Mouse (Mus musculus) limb, embryonic 10.5 days (tissue): ENCODE data around the gene Itgb2l. TPM values are rescaled to one million over a fixed set of nuclear protein-coding genes. Genes with fewer than 3 reads are reported as not detected.
"Not testable (repeated sequence)": the region's sequence is repeated elsewhere in the genome, so short reads cannot be mapped to it uniquely, and the experiment has no call there.

Source experiments
- DNase-seq: peaks from one replicate; pipeline ENCODE4 v3.0.0-alpha.2; 2017; ENCODE audit warnings: low spot score
- H3K27ac ChIP-seq: fragments of 300-500 bp; sonication (generic); 2 replicates; pipeline ENCODE4 v1.5.1; 2016; ENCODE audit warnings: mild to moderate bottlenecking
- H3K27me3 ChIP-seq: fragments of 300-500 bp; sonication (generic); 2 replicates; pipeline ENCODE4 v1.6.1; 2016; ENCODE audit warnings: low read depth, mild to moderate bottlenecking; ENCODE audit not compliant: poor library complexity, severe bottlenecking
- H3K36me3 ChIP-seq: fragments of 300-500 bp; sonication (generic); 2 replicates; pipeline ENCODE4 v1.6.1; 2016; ENCODE audit warnings: mild to moderate bottlenecking, moderate library complexity
- H3K4me1 ChIP-seq: fragments of 300-500 bp; sonication (generic); 2 replicates; pipeline ENCODE4 v1.6.1; 2016
- H3K4me3 ChIP-seq: fragments of 300-500 bp; sonication (generic); 2 replicates; pipeline ENCODE4 v1.5.1; 2016; ENCODE audit warnings: mild to moderate bottlenecking, moderate library complexity
- H3K9me3 ChIP-seq: fragments of 300-500 bp; sonication (generic); replicated peaks from 2 replicates; pipeline ENCODE4 v1.6.1; 2016; ENCODE audit warnings: mild to moderate bottlenecking
- WGBS: fragments of 180-500 bp; shearing (Covaris S2); methylation state at CpG from one replicate; pipeline ENCODE4 v1.1.7; 2016; 5-methylcytosine and 5-hydroxymethylcytosine counted together
- polyA plus RNA-seq: library from polyadenylated mRNA; unstranded; fragments of >200 nt; fragmentation: Nextera tagmentation; extraction: Ambion mirVana; gene quantifications from 2 replicates; pipeline ENCODE4 v1.2.1, GENCODE M21; 2016

The Itgb2l gene
- polyA plus RNA-seq, 1 experiment from 2014 or later = 0.11 TPM

DNA sequence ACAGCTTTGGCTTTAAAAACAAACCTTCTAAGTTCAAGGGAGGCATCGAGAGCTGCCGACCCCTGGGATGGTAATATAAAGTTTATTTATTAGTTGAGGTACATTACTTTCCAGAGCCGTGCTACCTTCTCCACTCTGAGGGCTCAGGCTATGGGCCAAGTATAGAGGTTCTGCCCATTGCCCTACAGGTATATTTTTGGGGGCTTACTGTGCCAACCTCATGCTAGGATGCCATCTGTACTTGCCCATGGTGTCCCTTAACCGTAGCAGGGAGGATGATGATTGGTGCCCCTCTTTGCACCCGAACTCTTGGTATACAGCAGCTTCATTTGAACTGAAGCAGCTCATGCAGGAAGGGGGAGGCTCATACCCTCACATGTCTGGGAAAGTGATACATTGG, 14.2 kb upstream of the Itgb2l start:
- WGBS = 91% methylated on average over 5 of the region's 5 CpGs
- no peak overlapping the region for H3K4me3 ChIP-seq
- no peaks in the 10 kb centered on the region for H3K27me3 ChIP-seq

DNA sequence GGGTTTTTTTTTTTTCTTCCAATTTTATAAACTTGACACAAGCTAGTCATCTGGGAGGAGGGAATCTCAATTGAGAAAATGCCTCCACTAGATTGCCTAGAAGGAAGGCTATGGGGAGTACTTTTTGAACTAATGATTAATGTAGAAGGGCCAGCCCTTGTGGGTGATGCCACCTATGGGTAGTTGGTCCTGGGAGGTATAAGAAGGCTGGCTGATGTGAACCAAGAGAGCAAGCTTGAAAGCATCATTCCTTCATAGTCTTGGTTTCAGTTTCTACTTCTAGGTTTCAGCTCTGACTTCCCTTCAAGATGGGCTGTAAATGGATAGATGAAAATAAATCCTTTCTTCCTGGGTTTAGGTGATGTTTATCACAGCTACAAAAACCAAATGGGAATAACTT, 10.7 kb upstream of the Itgb2l start:
- peaks cover 7% of the 10 kb centered on the region for H3K4me1 ChIP-seq
- H3K9me3 ChIP-seq = no peaks in the 10 kb centered on the region
- H3K27me3 ChIP-seq = no peaks in the 10 kb centered on the region
- no peak overlapping the region for H3K4me3 ChIP-seq
- no peak overlapping the region for H3K27ac ChIP-seq
- DNase-seq = no peak
- H3K36me3 ChIP-seq = no peaks in the 10 kb centered on the region

More for the DNA sequence above, 14.2 kb upstream of the Itgb2l start:
- Histone ChIP-seq H3K27ac (no peak overlapping the region), H3K9me3 (no peaks in the 10 kb centered on the region), H3K4me1 (peaks cover 4% of the 10 kb centered on the region), H3K36me3 (no peaks in the 10 kb centered on the region)
- DNase-seq = no peak

DNA sequence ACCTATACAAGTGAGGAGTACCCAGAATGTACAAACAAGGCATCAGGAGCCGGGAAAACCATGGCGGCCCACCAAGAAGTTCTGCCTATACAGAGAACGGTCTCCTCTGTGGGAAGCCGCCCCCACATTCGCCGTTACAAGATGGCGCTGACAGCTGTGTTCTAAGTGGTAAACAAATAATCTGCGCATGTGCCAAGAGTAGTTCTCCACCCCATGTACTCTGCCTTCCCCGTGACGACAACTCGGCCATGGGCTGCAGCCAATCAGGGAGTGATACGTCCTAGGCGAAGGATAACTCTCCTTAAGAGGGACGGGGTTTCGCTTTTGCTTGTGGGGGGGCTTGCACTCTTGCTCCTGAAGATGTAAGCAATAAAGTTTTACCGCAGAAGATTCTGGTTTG, 7.5 kb upstream of the Itgb2l start:
- not testable (repeated sequence) for H3K36me3 ChIP-seq, H3K4me1 ChIP-seq, H3K27ac ChIP-seq, DNase-seq, H3K4me3 ChIP-seq, H3K27me3 ChIP-seq, H3K9me3 ChIP-seq
- 94% methylated on average over 15 of the region's 16 CpGs for WGBS

DNA sequence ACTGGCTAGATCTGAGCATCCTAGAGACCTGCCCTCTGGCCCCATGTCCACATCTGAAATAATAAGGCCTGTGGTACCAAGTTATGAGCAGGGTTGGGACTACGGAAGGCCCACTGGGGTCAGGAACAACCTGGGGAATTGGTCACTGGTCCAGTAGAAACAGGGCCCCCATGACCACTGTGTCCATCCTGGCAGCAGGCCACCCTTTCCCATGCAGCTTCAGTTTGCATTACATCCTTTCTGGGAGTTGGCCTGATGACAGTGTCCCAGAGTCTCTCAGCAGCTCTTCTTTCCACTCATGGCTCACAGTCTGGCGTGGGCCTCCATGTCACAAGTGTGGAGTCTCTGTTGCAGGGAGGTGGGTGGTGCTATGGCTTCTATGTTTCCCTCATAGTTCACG, 1.6 kb downstream of the Itgb2l start:
- Histone ChIP-seq H3K4me1 (peaks cover 27% of the 10 kb centered on the region), H3K9me3 (no peaks in the 10 kb centered on the region), H3K4me3 (no peak overlapping the region), H3K27me3 (no peaks in the 10 kb centered on the region), H3K27ac (no peak overlapping the region), H3K36me3 (no peaks in the 10 kb centered on the region)
- 97% methylated on average over 3 of the region's 3 CpGs for WGBS
- DNase-seq = no peak

DNA sequence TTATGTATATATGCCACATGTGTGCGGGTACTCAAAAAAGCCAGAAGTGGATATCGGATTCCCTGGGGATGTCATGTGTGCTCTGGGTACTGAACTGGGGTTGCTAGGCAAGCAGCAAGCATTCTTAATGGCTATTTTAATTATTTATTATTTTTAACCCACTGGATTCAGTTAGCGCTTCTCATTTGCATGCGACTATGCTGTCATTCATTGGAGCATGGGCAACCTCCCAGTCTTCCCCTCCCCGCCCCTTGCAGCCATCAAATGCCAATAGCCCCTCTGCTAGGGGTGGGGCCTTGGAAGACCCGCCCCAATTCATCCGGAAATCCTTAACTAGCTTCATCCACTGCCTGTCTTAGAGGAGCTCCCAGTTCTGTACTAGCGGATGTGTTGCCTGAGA, 2.5 kb downstream of the Itgb2l start:
- no peak for DNase-seq
- H3K9me3 ChIP-seq = no peaks in the 10 kb centered on the region
- WGBS = 89% methylated on average over 8 of the region's 8 CpGs
- peaks cover 28% of the 10 kb centered on the region for H3K4me1 ChIP-seq
- no peaks in the 10 kb centered on the region for H3K27me3 ChIP-seq
- no peak overlapping the region for H3K27ac ChIP-seq
- H3K4me3 ChIP-seq = no peak overlapping the region
- no peaks in the 10 kb centered on the region for H3K36me3 ChIP-seq

DNA sequence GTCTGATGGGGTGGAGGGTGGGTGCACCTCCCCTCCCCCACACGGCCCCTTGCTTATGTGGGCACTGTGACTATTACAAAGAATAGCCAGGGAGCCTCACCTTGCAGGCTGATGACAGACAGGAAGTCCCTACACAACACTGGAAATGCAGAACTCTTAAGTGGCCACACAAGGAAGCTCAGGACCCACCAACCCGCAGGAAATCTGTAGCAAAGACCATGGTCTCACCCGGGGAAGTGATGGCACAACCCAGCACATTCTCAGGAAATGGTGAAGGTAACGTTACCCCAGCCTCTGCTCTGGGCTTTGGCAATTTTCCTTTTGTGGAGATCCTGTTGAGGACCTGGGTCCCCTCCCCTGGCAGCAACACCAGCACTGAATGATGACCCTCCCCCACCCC, 3.7 kb downstream of the Itgb2l start:
- Histone ChIP-seq H3K27me3 (no peaks in the 10 kb centered on the region), H3K27ac (peak overlapping the region; percentile 73), H3K36me3 (no peaks in the 10 kb centered on the region), H3K4me3 (no peak overlapping the region), H3K4me1 (peaks cover 28% of the 10 kb centered on the region), H3K9me3 (no peaks in the 10 kb centered on the region)
- no peak for DNase-seq
- 72% methylated on average over 4 of the region's 4 CpGs for whole genome bisulfite sequencing

DNA sequence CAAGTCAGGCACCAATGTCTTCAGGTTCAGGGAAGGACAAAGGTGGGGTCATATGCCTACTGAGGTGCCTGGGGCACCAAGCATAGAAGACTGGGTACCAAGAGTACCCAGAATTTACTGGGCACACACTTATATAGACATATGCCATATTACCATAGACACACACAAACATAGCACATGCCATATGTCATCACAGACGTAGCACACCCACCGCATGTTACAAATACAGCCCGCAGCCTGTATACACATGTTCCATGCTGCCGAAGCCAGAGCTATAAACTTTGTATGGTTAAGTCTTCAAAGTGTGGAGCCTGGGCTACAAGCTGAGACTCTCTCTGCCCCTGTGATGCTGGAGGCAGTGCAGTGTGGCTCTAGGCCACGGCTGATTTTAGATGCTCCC, 4.5 kb downstream of the Itgb2l start:
- Histone ChIP-seq H3K27me3 (no peaks in the 10 kb centered on the region), H3K4me3 (no peak overlapping the region), H3K27ac (peak overlapping the region; percentile 73; the same call in 1 of the 2 replicates), H3K9me3 (no peaks in the 10 kb centered on the region), H3K36me3 (no peaks in the 10 kb centered on the region), H3K4me1 (peaks cover 28% of the 10 kb centered on the region)
- WGBS = 90% methylated on average over 5 of the region's 5 CpGs
- no peak for DNase-seq

DNA sequence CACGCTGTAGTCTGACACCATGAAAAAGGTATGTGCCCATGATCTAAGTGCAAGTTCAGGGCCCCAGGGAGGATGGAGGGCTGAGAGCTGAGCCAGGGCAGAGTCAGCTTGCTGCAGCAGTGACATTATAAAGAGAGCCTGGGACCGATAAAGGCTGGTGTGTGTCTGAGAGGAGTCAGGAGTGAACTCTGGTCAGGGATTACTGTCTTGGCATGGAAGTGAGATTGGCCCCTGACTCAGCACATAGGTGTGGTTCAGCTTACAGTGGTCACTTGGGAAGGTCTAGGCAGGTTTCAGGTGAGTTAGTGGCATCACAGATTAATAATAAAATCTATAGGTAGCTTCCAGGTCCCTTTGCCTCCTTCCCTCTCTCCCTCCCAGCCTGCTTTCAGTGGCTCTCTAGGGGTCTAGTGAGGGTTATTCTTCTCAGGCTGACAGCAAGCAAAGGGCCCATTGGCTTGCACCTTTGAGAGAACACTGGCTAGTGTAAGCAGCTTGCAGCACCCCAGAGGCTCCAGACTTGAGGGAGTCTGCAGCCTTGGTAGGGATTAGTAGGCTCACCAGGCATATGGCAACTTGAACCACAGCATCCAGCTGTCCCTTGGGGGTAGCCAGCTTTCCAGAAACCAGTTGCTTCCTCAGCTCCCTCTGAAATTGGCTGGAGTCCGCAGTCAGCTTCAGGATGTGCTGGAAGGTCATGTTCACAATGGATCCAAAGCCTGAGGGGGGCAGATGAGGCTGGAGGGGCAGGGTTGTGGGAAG, 9.2 kb downstream of the Itgb2l start:
- no peak for DNase-seq
- no peak overlapping the region for H3K27ac ChIP-seq
- no peaks in the 10 kb centered on the region for H3K27me3 ChIP-seq
- no peaks in the 10 kb centered on the region for H3K9me3 ChIP-seq
- H3K4me3 ChIP-seq = no peak overlapping the region
- peaks cover 15% of the 10 kb centered on the region for H3K4me1 ChIP-seq
- H3K36me3 ChIP-seq = no peaks in the 10 kb centered on the region
- WGBS = 85% methylated on average over 3 of the region's 3 CpGs

DNA sequence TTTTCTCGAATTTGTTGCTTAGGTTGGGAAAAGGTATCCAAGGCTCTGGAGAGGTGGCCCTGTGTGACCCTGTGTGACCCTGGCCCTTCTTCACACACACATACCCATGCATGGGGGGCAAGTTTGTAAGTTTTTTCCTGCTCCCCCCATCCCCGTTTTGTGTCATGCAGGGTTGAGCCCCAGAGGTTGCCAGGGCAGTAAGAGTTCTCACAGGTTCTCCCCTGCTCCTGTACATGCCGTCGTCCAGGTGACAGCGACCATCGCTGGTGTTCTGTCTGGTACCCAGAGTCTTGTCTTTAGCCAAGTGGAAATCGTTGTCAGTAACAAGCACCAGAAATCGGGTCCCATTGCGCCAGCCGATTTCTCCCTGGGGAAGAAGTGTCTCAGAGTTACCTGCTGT, 10.2 kb downstream of the Itgb2l start:
- peaks cover 12% of the 10 kb centered on the region for H3K4me1 ChIP-seq
- H3K27ac ChIP-seq = no peak overlapping the region
- WGBS = 88% methylated on average over 10 of the region's 10 CpGs
- H3K27me3 ChIP-seq = no peaks in the 10 kb centered on the region
- no peak overlapping the region for H3K4me3 ChIP-seq
- no peaks in the 10 kb centered on the region for H3K36me3 ChIP-seq
- no peaks in the 10 kb centered on the region for H3K9me3 ChIP-seq
- DNase-seq = no peak

DNA sequence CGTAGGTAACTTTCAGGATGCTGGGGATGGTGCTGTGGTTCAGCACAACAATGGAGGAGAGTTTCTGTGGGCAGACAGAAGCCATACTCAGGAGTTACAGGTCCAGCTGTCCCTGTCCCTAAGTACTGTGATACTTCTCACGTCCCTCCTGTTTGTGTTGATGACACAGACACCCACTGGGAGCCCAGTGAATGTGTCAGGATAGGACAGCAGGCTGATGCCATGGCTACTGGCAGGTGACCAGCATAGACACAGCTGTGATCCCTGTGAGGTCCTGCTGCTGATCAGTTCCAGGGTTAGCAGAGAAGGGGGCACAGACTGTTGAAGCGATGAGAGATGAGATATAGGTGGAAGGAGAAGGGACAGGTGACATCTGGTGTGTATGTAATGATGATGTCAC, 14.4 kb downstream of the Itgb2l start:
- 68% methylated on average over 3 of the region's 3 CpGs for WGBS
- Histone ChIP-seq H3K9me3 (no peaks in the 10 kb centered on the region), H3K4me1 (no peaks in the 10 kb centered on the region), H3K4me3 (no peak overlapping the region), H3K27ac (no peak overlapping the region), H3K36me3 (no peaks in the 10 kb centered on the region), H3K27me3 (no peaks in the 10 kb centered on the region)
- DNase-seq = no peak

DNA sequence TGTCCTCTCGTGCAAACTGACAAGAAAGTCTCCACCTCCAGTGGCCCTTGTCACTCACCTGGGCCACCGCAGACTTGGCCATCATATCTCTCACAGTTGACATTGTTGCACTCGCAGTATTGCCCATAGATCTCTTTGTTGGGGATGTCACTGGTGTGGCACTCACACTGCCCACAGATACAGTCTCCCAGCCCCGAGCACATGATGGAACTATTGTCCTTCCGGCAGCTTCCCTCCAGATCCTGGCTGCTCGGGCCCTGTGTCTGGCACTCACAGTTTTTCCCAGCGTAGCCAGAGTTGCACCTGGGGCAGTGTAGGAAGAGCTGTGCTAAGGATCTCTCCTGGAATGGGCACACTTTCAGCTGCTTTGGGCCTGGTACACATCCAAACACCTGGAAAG, 16.7 kb downstream of the Itgb2l start:
- H3K27me3 ChIP-seq = no peaks in the 10 kb centered on the region
- H3K9me3 ChIP-seq = no peaks in the 10 kb centered on the region
- no peaks in the 10 kb centered on the region for H3K36me3 ChIP-seq
- no peak overlapping the region for H3K4me3 ChIP-seq
- no peak for DNase-seq
- H3K27ac ChIP-seq = no peak overlapping the region
- H3K4me1 ChIP-seq = no peaks in the 10 kb centered on the region
- WGBS = 88% methylated on average over 7 of the region's 7 CpGs

DNA sequence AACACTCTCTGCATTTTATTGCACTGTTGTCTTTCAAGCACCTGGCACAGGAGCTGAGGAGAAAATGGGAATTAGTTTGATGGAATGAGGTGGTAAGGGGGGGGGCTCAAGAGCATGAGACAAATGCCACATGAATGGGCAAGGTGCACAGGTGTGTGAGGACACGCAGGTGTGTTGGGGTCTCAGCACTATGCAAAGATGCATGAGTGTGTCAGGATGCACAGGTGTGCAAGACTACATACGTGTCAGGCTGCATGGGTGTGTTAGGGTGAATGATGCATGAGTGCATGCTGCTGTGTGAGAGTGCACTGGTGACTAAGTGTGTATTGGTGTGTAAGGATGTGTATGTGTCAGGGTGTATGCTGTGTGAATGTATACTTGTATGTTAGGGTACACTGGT, 18.4 kb downstream of the Itgb2l start:
- no peaks in the 10 kb centered on the region for H3K27me3 ChIP-seq
- no peaks in the 10 kb centered on the region for H3K9me3 ChIP-seq
- no peak for DNase-seq
- no peak overlapping the region for H3K4me3 ChIP-seq
- no peak overlapping the region for H3K27ac ChIP-seq
- no peaks in the 10 kb centered on the region for H3K36me3 ChIP-seq
- H3K4me1 ChIP-seq = no peaks in the 10 kb centered on the region
- 83% methylated on average over 2 of the region's 2 CpGs for WGBS

DNA sequence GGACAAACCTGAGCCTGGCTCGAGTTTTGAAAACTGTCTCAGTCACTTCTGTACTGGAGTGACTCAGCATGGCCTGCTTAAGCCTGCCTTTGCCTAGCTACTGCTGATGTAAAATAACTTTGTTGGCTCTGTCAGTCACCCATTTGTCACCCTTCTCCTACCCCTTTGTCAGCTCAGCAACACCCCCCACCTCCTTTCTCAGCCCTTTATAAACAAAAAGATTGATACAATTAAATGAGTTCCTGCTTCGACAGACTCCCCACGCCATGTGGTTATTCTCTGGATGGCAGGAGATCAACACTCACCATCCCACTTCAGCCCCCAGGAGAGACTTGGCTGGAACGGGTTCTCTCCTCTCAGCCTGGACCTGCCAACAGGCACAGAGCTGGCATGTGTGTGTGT, 35.4 kb downstream of the Itgb2l start:
- WGBS = 40% methylated on average over 4 of the region's 4 CpGs
- no peak overlapping the region for H3K4me3 ChIP-seq
- H3K27ac ChIP-seq = no peak overlapping the region
- H3K4me1 ChIP-seq = no peaks in the 10 kb centered on the region
- H3K36me3 ChIP-seq = no peaks in the 10 kb centered on the region
- no peaks in the 10 kb centered on the region for H3K27me3 ChIP-seq
- DNase-seq = no peak
- H3K9me3 ChIP-seq = no peaks in the 10 kb centered on the region

DNA sequence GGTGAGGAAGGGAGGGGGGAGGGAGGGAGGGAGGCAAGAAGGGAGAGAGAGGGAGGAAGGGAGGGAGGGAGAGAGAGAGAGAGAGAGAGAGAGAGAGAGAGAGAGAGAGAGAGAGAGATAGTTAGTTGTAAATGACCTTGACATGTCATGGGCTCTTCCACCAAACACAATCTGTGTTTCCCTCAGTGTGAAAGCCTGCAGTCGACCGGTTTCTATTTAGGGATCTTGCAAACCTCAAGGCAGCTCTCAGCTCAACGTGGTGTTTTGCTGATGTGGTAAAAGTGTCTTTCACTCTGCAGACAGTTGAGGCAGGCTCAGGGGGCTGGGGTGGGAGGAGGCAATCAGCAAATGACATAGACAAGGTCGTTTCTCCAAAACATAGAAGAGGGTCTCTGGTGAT, 37.1 kb downstream of the Itgb2l start:
- no peak for DNase-seq
- WGBS = 75% methylated on average over 4 of the region's 4 CpGs

More for the DNA sequence above, 37.1 kb downstream of the Itgb2l start:
- Histone ChIP-seq H3K27ac (no peak overlapping the region), H3K27me3 (no peaks in the 10 kb centered on the region), H3K36me3 (no peaks in the 10 kb centered on the region), H3K9me3 (no peaks in the 10 kb centered on the region), H3K4me3 (no peak overlapping the region), H3K4me1 (no peaks in the 10 kb centered on the region)
